In genomic region chr19:53456681-53457080, GRCm38 (mm10) we compare ENCODE assay signal across 15 mouse cellular contexts.
"Had no signal": no experiment of that assay in that cellular context is flagged by ENCODE, and none has a peak within 500 bp of the region (broad histone marks: within the 10 kb centered on the region; RNA-seq: fewer than 3 reads in every experiment).

No protein-coding gene starts in this region.

- H3K9me3 ChIP-seq: limb, embryonic 15.5 days; liver, embryonic 12.5 days; lung, embryonic 15.5 days; midbrain, embryonic 12.5 days; neural tube, embryonic 13.5 days had no signal

- H3K27ac ChIP-seq: kidney, postnatal 0 days; limb, embryonic 15.5 days; liver, embryonic 12.5 days; lung, embryonic 15.5 days; midbrain, embryonic 12.5 days; neural tube, embryonic 13.5 days had no signal

- H3K27me3 ChIP-seq: lung, embryonic 15.5 days had no signal

- H3K9ac ChIP-seq: limb, embryonic 15.5 days; liver, embryonic 12.5 days; lung, embryonic 15.5 days; midbrain, embryonic 12.5 days; neural tube, embryonic 13.5 days had no signal

- H3K4me2 ChIP-seq: limb, embryonic 15.5 days; liver, embryonic 12.5 days; lung, embryonic 15.5 days; midbrain, embryonic 12.5 days; neural tube, embryonic 13.5 days had no signal

- ATAC-seq: liver, embryonic 12.5 days; midbrain, embryonic 16.5 days had no signal

- H3K4me3 ChIP-seq: limb, embryonic 15.5 days; liver, embryonic 12.5 days; lung, embryonic 15.5 days; midbrain, embryonic 12.5 days; neural tube, embryonic 13.5 days had no signal

- H3K36me3 ChIP-seq: limb, embryonic 15.5 days; liver, embryonic 12.5 days; lung, embryonic 15.5 days; midbrain, embryonic 12.5 days; neural tube, embryonic 13.5 days had no signal

- DNase-seq: kidney, postnatal 36 days; layer of hippocampus, adult 9-11 months; layer of hippocampus, postnatal 36 days; retina, postnatal 1 day; right cerebral cortex, postnatal 4 days; spleen, adult 18-20 months; thymus, adult 18-20 months; thymus, postnatal 14 days had no signal
